Mouse (Mus musculus) G1E (cell line): ENCODE data around the gene Tmem255b.

Experiments used
- CTCF ChIP-seq: IDR thresholded peaks from 2 replicates; pipeline ENCODE4 v1.5.1; 2012; ENCODE audit warnings: low read depth, low read length, inconsistent platforms, mixed read lengths
- GATA1 ChIP-seq: IDR thresholded peaks from 2 replicates; pipeline ENCODE4 v1.6.1; 2012; ENCODE audit warnings: borderline replicate concordance, low read length, inconsistent platforms, mixed read lengths
- GATA2 ChIP-seq: IDR thresholded peaks from 2 replicates; pipeline ENCODE4 v1.6.1; 2012; ENCODE audit warnings: low read depth, low read length, inconsistent platforms, borderline replicate concordance
- POLR2AphosphoS5 ChIP-seq: IDR thresholded peaks from 2 replicates; pipeline ENCODE4 v1.6.1; 2012; ENCODE audit warnings: low read depth, low read length, inconsistent platforms; ENCODE audit not compliant: insufficient replicate concordance
- TAL1 ChIP-seq: conservative IDR thresholded peaks from 2 replicates; pipeline ENCODE4 v1.6.1; 2012; ENCODE audit warnings: low read depth, low read length, inconsistent platforms, mixed read lengths

- TF ChIP-seq CTCF (no peak), POLR2AphosphoS5 (no peak), GATA2 (no peak), GATA1 (no peak), TAL1 (no peak)
These were observed 26.2 kb downstream of the Tmem255b start for GRCm38 (mm10) chr8:13461085-13461765.
